Mouse (Mus musculus) ES-E14 (cell line): ENCODE results near the gene Gm11084. TPM values are rescaled to one million over a fixed set of nuclear protein-coding genes. Genes with fewer than 3 reads are reported as not detected.
"Not testable (repeated sequence)": the region's sequence is repeated elsewhere in the genome, so short reads cannot be mapped to it uniquely, and the experiment has no call there.

Experiments used
- DNase-seq: peaks from one replicate; pipeline ENCODE4 v3.0.0-alpha.2; 2013; ENCODE audit warnings: low read depth, low spot score
- H3K27ac ChIP-seq: 2 replicates; pipeline ENCODE4 v1.5.1; 2012; ENCODE audit warnings: low read depth, mild to moderate bottlenecking, low read length, moderate library complexity, mixed read lengths; ENCODE audit not compliant: poor library complexity, insufficient read depth, severe bottlenecking
- H3K36me3 ChIP-seq: 2 replicates; pipeline ENCODE4 v1.6.1; 2012; ENCODE audit warnings: mild to moderate bottlenecking, low read length, moderate library complexity, mixed read lengths; ENCODE audit not compliant: control insufficient read depth, poor library complexity, insufficient read depth, severe bottlenecking
- H3K4me1 ChIP-seq, 2 experiments: fragments of 150-350 bp in 1 of 2; sonication (generic) in 1 of 2; 2 replicates each; pipeline ENCODE4 v1.6.1; 2012; ENCODE audit warnings: low read length in 2 of 2, mild to moderate bottlenecking in 1 of 2, mixed read lengths in 1 of 2; ENCODE audit not compliant: control insufficient read depth in 2 of 2, insufficient read depth in 2 of 2, poor library complexity in 1 of 2
- H3K4me3 ChIP-seq, 2 experiments: fragments of 150-350 bp in 1 of 2; sonication (generic) in 1 of 2; 2 replicates each; pipeline ENCODE4 v1.5.1; 2012; ENCODE audit warnings: low read length in 2 of 2, low read depth in 1 of 2, mild to moderate bottlenecking in 1 of 2, mixed read lengths in 1 of 2; ENCODE audit not compliant: insufficient read depth in 1 of 2, poor library complexity in 1 of 2, severe bottlenecking in 1 of 2
- H3K9ac ChIP-seq: 2 replicates; pipeline ENCODE4 v1.6.1; 2012; ENCODE audit warnings: low read depth, mild to moderate bottlenecking, low read length, mixed read lengths; ENCODE audit not compliant: poor library complexity, insufficient read depth, severe bottlenecking
- H3K9me3 ChIP-seq: fragments of 150-350 bp; sonication (generic); 2 replicates; pipeline ENCODE4 v1.6.1; 2012; ENCODE audit warnings: low read depth, mild to moderate bottlenecking, low read length; ENCODE audit not compliant: control insufficient read depth, insufficient read depth
- CHD2 ChIP-seq: IDR thresholded peaks from 2 replicates; pipeline ENCODE4 v1.6.1; 2014; ENCODE audit warnings: mild to moderate bottlenecking, low read depth, low read length, inconsistent platforms
- HCFC1 ChIP-seq: IDR thresholded peaks from 2 replicates; pipeline ENCODE4 v1.6.1; 2012; ENCODE audit warnings: low read length, inconsistent platforms, borderline replicate concordance; ENCODE audit not compliant: insufficient read depth
- MAFK ChIP-seq: IDR thresholded peaks from 2 replicates; pipeline ENCODE4 v1.6.1; 2014; ENCODE audit warnings: mild to moderate bottlenecking, low read depth, low read length, inconsistent platforms; ENCODE audit not compliant: insufficient read depth
- ZC3H11A ChIP-seq: IDR thresholded peaks from 2 replicates; pipeline ENCODE4 v1.6.1; 2012; ENCODE audit warnings: low read depth, mild to moderate bottlenecking, inconsistent platforms, low read length, borderline replicate concordance
- ZNF384 ChIP-seq: IDR thresholded peaks from 2 replicates; pipeline ENCODE4 v1.6.1; 2012; ENCODE audit warnings: low read depth, low read length, inconsistent platforms
- in situ Hi-C, 2 experiments: fragments of 600-800 bp; cut with MboI; formaldehyde crosslinking; loops; one replicate each; pipeline ENCODE4 v1.15.1; 2025; ENCODE audit warnings: low sequenced_read_pairs in 2 of 2, inconsistent platforms in 1 of 2; ENCODE audit not compliant: unreplicated experiment in 2 of 2
- total RNA-seq: library from RNA; depleted of rRNA; stranded (reverse); fragments of 300-350 nt; gene quantifications from 2 replicates; pipeline ENCODE4 v1.2.3, GENCODE M21; 2012

Gene Gm11084
- total RNA-seq, 1 experiment: not detected

GRCm38 (mm10) chr2:72996808-72997378 is 10.4 kb upstream of the Gm11084 start:
- no peaks in the 10 kb centered on the region for H3K9me3 ChIP-seq
- in situ Hi-C loops: no loop called here
- H3K9ac ChIP-seq: peak overlapping the region; percentile 37; the same call in 1 of the 2 replicates
- DNase-seq: no peak
- TF ChIP-seq MAFK (no peak), HCFC1 (no peak), ZC3H11A (no peak)
- peak overlapping the region; percentile 96; the same call in 1 of the 2 replicates for H3K27ac ChIP-seq
- H3K36me3 ChIP-seq: no peaks in the 10 kb centered on the region
- peaks cover 7 to 8% of the 10 kb centered on the region in 2 experiments for H3K4me1 ChIP-seq
- no peak overlapping the region for H3K4me3 ChIP-seq

GRCm38 (mm10) chr2:72995346-72996097 is 9.0 kb upstream of the Gm11084 start:
- no peaks in the 10 kb centered on the region for H3K36me3 ChIP-seq
- in situ Hi-C loops: no loop called here
- H3K4me3 ChIP-seq: no peak overlapping the region
- H3K27ac ChIP-seq: peak overlapping the region; percentile 96
- peak overlapping the region; percentile 72 for H3K9ac ChIP-seq
- H3K4me1 ChIP-seq: peaks cover 7 to 14% of the 10 kb centered on the region in 2 experiments
- no peak for TF ChIP-seq HCFC1
- no peak for TF ChIP-seq MAFK
- TF ChIP-seq CHD2: no peak
- TF ChIP-seq ZNF384: no peak
- TF ChIP-seq ZC3H11A: no peak
- peak; percentile 59 for DNase-seq
- no peaks in the 10 kb centered on the region for H3K9me3 ChIP-seq

GRCm38 (mm10) chr2:72994165-72994564 is 7.6 kb upstream of the Gm11084 start:
- Histone ChIP-seq H3K27ac (no peak overlapping the region), H3K36me3 (no peaks in the 10 kb centered on the region; the same call in 1 of the 2 replicates), H3K9ac (no peak overlapping the region), H3K4me1 (peaks cover 7 to 14% of the 10 kb centered on the region in 2 experiments), H3K9me3 (peaks cover 2% of the 10 kb centered on the region; the same call in 1 of the 2 replicates), H3K4me3 (no peak overlapping the region)
- peak; percentile 53; the same call in 1 of the 2 replicates for TF ChIP-seq ZNF384
- TF ChIP-seq HCFC1: no peak
- TF ChIP-seq MAFK: no peak
- no peak for TF ChIP-seq CHD2
- in situ Hi-C loops: no loop called here
- no peak for DNase-seq

- DNase-seq: no peak
- no peak for TF ChIP-seq HCFC1
- Histone ChIP-seq H3K27ac (peak overlapping the region; percentile 13; the same call in 1 of the 2 replicates), H3K4me1 (peaks cover 7 to 11% of the 10 kb centered on the region in 2 experiments), H3K9ac (peak overlapping the region; percentile 41; the same call in 1 of the 2 replicates), H3K9me3 (peaks cover 2% of the 10 kb centered on the region; the same call in 1 of the 2 replicates), H3K4me3 (peak overlapping the region; percentile 26 to 52; a peak in 3 of 4 replicates), H3K36me3 (peaks cover 2% of the 10 kb centered on the region; the same call in 1 of the 2 replicates)
- in situ Hi-C loops: no loop called here
Measured at GRCm38 (mm10) chr2:72992497-72992896, 6.0 kb upstream of the Gm11084 start.

- H3K4me1 ChIP-seq: peaks cover 10 to 17% of the 10 kb centered on the region in 2 experiments
- H3K36me3 ChIP-seq, H3K9ac ChIP-seq, H3K27ac ChIP-seq, DNase-seq, H3K4me3 ChIP-seq, in situ Hi-C loops, H3K9me3 ChIP-seq: not testable (repeated sequence)
Measured at GRCm38 (mm10) chr2:72988945-72989344, 2.4 kb upstream of the Gm11084 start.
